ENCODE assay signal across 8 mouse cellular contexts in genomic region chr16:33399913-33400782, GRCm38 (mm10). TPM values are rescaled to one million over a fixed set of nuclear protein-coding genes. Genes with fewer than 3 reads are reported as not detected.
DNase-seq lines count a peak whose midpoint lies in the region; ATAC-seq lines count a peak whose summit lies in the region.

No protein-coding gene starts in this region.

- ATAC-seq in erythroblast, adult 5-6 weeks (replicated peaks; ENCODE audit: low FRiP score, poor library complexity, severe bottlenecking): peak; percentile 93
- peak; percentile 93 for ATAC-seq in heart, embryonic 15.5 days (replicated peaks; ENCODE audit: insufficient number of reproducible peaks, insufficient read depth, low FRiP score, low read depth)

- H3K27me3 ChIP-seq in heart, embryonic 15.5 days: no peaks in the 10 kb centered on the region

- H3K4me3 ChIP-seq in heart, embryonic 15.5 days: peak overlapping the region; percentile 49

- no peaks in the 10 kb centered on the region for H3K36me3 ChIP-seq in heart, embryonic 15.5 days

- DNase-seq in CD8-positive naive resting alpha-beta T cell, adult 2 months (ENCODE audit: low read depth in 2 of 2, low spot score in 2 of 2): peak; percentile 66 to 69
- DNase-seq in adrenal gland, postnatal 14 days: peak; percentile 92
- DNase-seq in kidney, postnatal 14 days: peak; percentile 83
- peak; percentile 78 for DNase-seq in lung, postnatal 36 days
- DNase-seq in retina, embryonic 14.5 days (ENCODE audit: low spot score): peak; percentile 75
- DNase-seq in urinary bladder, postnatal 10 days (ENCODE audit: low spot score): peak; percentile 12

- H3K4me2 ChIP-seq in heart, embryonic 15.5 days: peak overlapping the region; percentile 66

- H3K9ac ChIP-seq in heart, embryonic 15.5 days: peak overlapping the region; percentile 54

- peaks cover 34% of the 10 kb centered on the region for H3K4me1 ChIP-seq in heart, embryonic 15.5 days (replicated peaks)

- peak overlapping the region; percentile 87 for H3K27ac ChIP-seq in heart, embryonic 15.5 days

- under 1% methylated on average over 28 of the region's 28 CpGs for WGBS in heart, embryonic 15.5 days

- no peaks in the 10 kb centered on the region for H3K9me3 ChIP-seq in heart, embryonic 15.5 days (replicated peaks)

RNA-seq across cellular contexts. Expression of gene Zfp148, which starts 19.5 kb away (rescaled TPM):
- 66.8 and 68.0 TPM in 2 replicates for total RNA-seq in adrenal gland, postnatal 14 days (2021)
- total RNA-seq in erythroblast, adult 5-6 weeks (2015; ENCODE audit: low replicate concordance): 11.5 and 15.7 TPM in 2 replicates
- 5.8 and 7.2 TPM in 2 replicates for total RNA-seq in erythroblast, adult 5-6 weeks (2017; ENCODE audit: low replicate concordance)
- 38.0 and 41.0 TPM in 2 replicates for polyA plus RNA-seq in heart, embryonic 15.5 days (2015; fragmentation: Nextera tagmentation; extraction: Ambion mirVana)

Comparison
In these comparisons a context has a peak if more than half of its experiments do, and no peak if none do; other contexts are left out.
1. Peak in every context shown above with its lines: DNase-seq, ATAC-seq, H3K4me3 ChIP-seq and H3K27ac ChIP-seq.
2. DNase-seq: peak in every context shown above with its lines; median percentile 92 in adrenal gland, postnatal 14 days; 83 in kidney, postnatal 14 days; 78 in lung, postnatal 36 days; 75 in retina, embryonic 14.5 days; 68 in CD8-positive naive resting alpha-beta T cell, adult 2 months; 12 in urinary bladder, postnatal 10 days.